Mouse (Mus musculus) testis, adult 2 months (tissue): ENCODE measurements around the gene Foxk1.
A peak's percentile ranks its signal among the peaks of the same experiment; 100 is the strongest.

Experiments
- CTCF ChIP-seq: fragments of 200-500 bp; IDR thresholded peaks from 2 replicates; pipeline ENCODE4 v1.5.1; 2012; ENCODE audit warnings: low read depth, mild to moderate bottlenecking, inconsistent platforms, low read length, moderate library complexity; ENCODE audit not compliant: control insufficient read depth, insufficient read depth, insufficient replicate concordance
- POLR2A ChIP-seq: fragments of 200-500 bp; IDR thresholded peaks from 2 replicates; pipeline ENCODE4 v1.6.1; 2012; ENCODE audit warnings: low read depth, mild to moderate bottlenecking, inconsistent platforms, low read length, moderate library complexity; ENCODE audit not compliant: control insufficient read depth

DNA sequence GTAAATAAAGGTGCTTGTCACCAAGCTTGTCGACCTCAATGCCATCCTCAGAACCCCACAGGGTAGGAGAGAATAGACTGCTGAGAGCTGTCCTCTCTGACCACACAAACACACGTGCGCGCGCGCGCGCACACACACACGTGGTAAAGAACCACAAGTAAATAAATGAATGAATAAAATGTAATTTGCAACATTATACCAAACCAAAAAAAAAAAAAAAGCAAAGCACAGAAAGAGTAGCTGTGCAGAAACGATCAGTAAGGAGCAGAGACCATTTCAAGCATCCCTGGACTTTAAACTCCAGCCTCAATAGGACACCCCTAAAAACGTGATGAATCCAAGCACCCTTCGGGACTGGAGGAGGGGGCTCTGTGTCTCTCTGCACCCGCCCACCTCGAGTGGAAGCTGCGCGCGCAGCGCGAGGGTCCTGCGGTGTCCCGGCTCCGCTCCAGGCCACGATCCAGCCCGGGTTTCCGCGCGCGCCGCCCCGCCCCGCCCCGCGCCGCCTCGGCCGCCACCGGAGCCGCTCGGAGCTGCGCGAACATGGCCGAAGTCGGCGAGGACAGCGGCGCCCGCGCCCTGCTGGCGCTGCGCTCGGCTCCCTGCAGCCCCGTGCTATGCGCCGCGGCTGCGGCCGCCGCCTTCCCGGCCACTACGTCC lies at the start of gene Foxk1:
- TF ChIP-seq CTCF = no peak
- peak; percentile 48; the same call in 1 of the 2 replicates for TF ChIP-seq POLR2A
